Mouse (Mus musculus): Measurements from ENCODE around the gene Sergef. TPM values are rescaled to one million over a fixed set of nuclear protein-coding genes. Genes with fewer than 3 reads are reported as not detected.

Sergef gene
- polyA plus RNA-seq, 1 experiment from 2014 or later = 10.7 TPM

- ATAC-seq (ENCODE audit: insufficient number of reproducible peaks, insufficient read depth, low FRiP score, low read depth) = no peak
- 36% methylated on average over 4 of the region's 4 CpGs for WGBS
- H3K36me3 ChIP-seq (ENCODE audit: control insufficient read depth, insufficient read depth, low read length) = no peaks in the 10 kb centered on the region
- H3K27ac ChIP-seq (replicated peaks in 1 of 2; ENCODE audit: control insufficient read depth in 1 of 2, insufficient read depth in 1 of 2, low read depth in 2 of 2, low read length in 2 of 2) = no peak overlapping the region
- no peak overlapping the region for H3K4me2 ChIP-seq (ENCODE audit: low read length)
- no peaks in the 10 kb centered on the region for H3K27me3 ChIP-seq (ENCODE audit: control insufficient read depth, insufficient read depth, low read length)
- H3K9me3 ChIP-seq (ENCODE audit: control insufficient read depth, low read length) = no peaks in the 10 kb centered on the region
- H3K4me3 ChIP-seq (ENCODE audit: control insufficient read depth in 1 of 2, insufficient read depth in 1 of 2, low read depth in 1 of 2, low read length in 2 of 2) = no peak overlapping the region
- H3K9ac ChIP-seq (ENCODE audit: low read length) = no peak overlapping the region
- H3K4me1 ChIP-seq (ENCODE audit: control insufficient read depth in 2 of 2, insufficient read depth in 2 of 2, low read length in 2 of 2) = no peaks in the 10 kb centered on the region
These were observed 135.4 kb downstream of the Sergef start for GRCm38 (mm10) chr7:46504157-46504556.

- Histone ChIP-seq H3K36me3 (ENCODE audit: control insufficient read depth, insufficient read depth, low read length) (no peaks in the 10 kb centered on the region), H3K4me1 (ENCODE audit: control insufficient read depth in 2 of 2, insufficient read depth in 2 of 2, low read length in 2 of 2) (no peaks in the 10 kb centered on the region), H3K27ac (replicated peaks in 1 of 2; ENCODE audit: control insufficient read depth in 1 of 2, insufficient read depth in 1 of 2, low read depth in 2 of 2, low read length in 2 of 2) (no peak overlapping the region), H3K4me2 (ENCODE audit: low read length) (no peak overlapping the region), H3K4me3 (ENCODE audit: control insufficient read depth in 1 of 2, insufficient read depth in 1 of 2, low read depth in 1 of 2, low read length in 2 of 2) (no peak overlapping the region), H3K27me3 (ENCODE audit: control insufficient read depth, insufficient read depth, low read length) (no peaks in the 10 kb centered on the region), H3K9me3 (ENCODE audit: control insufficient read depth, low read length) (no peaks in the 10 kb centered on the region), H3K9ac (ENCODE audit: low read length) (no peak overlapping the region)
- ATAC-seq (ENCODE audit: insufficient number of reproducible peaks, insufficient read depth, low FRiP score, low read depth) = no peak
- 61% methylated on average over 13 of the region's 13 CpGs for WGBS
These were observed 137.0 kb downstream of the Sergef start for GRCm38 (mm10) chr7:46502650-46503049.

GRCm38 (mm10) chr7:46501458-46501857 lies 138.1 kb downstream of the Sergef start:
- no peak overlapping the region for H3K4me2 ChIP-seq (ENCODE audit: low read length)
- H3K4me1 ChIP-seq (ENCODE audit: control insufficient read depth in 2 of 2, insufficient read depth in 2 of 2, low read length in 2 of 2) = no peaks in the 10 kb centered on the region
- 64% methylated on average over 2 of the region's 2 CpGs for WGBS
- H3K9me3 ChIP-seq (ENCODE audit: control insufficient read depth, low read length) = no peaks in the 10 kb centered on the region
- H3K36me3 ChIP-seq (ENCODE audit: control insufficient read depth, insufficient read depth, low read length) = no peaks in the 10 kb centered on the region
- no peak for ATAC-seq (ENCODE audit: insufficient number of reproducible peaks, insufficient read depth, low FRiP score, low read depth)
- H3K27ac ChIP-seq (replicated peaks in 1 of 2; ENCODE audit: control insufficient read depth in 1 of 2, insufficient read depth in 1 of 2, low read depth in 2 of 2, low read length in 2 of 2) = no peak overlapping the region
- no peak overlapping the region for H3K9ac ChIP-seq (ENCODE audit: low read length)
- no peak overlapping the region for H3K4me3 ChIP-seq (ENCODE audit: control insufficient read depth in 1 of 2, insufficient read depth in 1 of 2, low read depth in 1 of 2, low read length in 2 of 2)
- no peaks in the 10 kb centered on the region for H3K27me3 ChIP-seq (ENCODE audit: control insufficient read depth, insufficient read depth, low read length)

DNA sequence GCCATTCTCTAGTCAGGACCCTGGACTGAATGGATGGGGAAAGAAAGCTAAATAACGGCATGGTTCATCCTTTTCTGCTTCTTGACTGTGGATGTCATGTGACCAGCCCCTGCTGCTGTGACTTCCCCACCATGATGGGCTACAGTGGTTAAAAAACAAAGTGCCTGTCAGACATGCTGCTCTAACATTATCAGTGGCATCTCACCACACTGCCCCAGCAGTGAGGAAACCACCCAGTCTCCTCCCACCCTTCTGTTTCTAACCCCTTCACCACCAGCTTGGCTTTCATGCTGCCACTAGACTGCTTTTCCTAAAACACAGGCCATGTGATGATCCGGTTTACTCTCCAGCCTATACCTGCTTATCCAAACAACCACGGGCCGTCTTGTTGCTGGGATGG lies 140.0 kb downstream of the Sergef start:
- H3K27ac ChIP-seq (replicated peaks in 1 of 2; ENCODE audit: control insufficient read depth in 1 of 2, insufficient read depth in 1 of 2, low read depth in 2 of 2, low read length in 2 of 2) = no peak overlapping the region
- no peak overlapping the region for H3K4me2 ChIP-seq (ENCODE audit: low read length)
- no peak overlapping the region for H3K4me3 ChIP-seq (ENCODE audit: control insufficient read depth in 1 of 2, insufficient read depth in 1 of 2, low read depth in 1 of 2, low read length in 2 of 2)
- ATAC-seq (ENCODE audit: insufficient number of reproducible peaks, insufficient read depth, low FRiP score, low read depth) = no peak
- no peak overlapping the region for H3K9ac ChIP-seq (ENCODE audit: low read length)
- WGBS = 94% methylated on average over 4 of the region's 4 CpGs
- H3K9me3 ChIP-seq (ENCODE audit: control insufficient read depth, low read length) = no peaks in the 10 kb centered on the region
- no peaks in the 10 kb centered on the region for H3K27me3 ChIP-seq (ENCODE audit: control insufficient read depth, insufficient read depth, low read length)
- no peaks in the 10 kb centered on the region for H3K4me1 ChIP-seq (ENCODE audit: control insufficient read depth in 2 of 2, insufficient read depth in 2 of 2, low read length in 2 of 2)
- H3K36me3 ChIP-seq (ENCODE audit: control insufficient read depth, insufficient read depth, low read length) = no peaks in the 10 kb centered on the region

DNA sequence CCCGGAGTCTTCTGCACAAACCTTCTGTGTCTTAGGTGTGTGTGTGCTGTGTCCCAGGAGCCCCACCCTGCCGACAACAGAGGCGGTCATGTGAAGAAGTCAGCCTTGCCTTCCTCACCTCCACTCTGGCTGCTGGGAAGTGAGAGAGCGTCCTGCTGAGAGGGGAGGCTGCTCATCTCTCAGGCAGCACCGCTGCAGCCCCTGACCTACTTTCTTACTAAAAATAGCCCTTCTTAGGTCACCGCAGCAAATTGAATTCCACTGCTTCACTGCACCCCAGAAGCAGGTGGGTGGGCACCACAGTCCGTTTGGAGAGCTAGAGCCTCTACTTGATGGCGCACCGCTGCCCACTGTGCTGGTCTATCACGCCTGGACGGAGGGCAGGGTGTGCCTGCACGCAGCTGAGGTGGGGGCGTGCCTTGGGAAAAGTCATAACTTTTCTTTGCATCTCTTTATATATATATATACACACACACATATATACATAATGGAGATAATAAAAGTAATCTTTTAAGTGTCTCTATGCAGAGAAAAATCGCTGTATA lies 147.4 kb downstream of the Sergef start:
- Histone ChIP-seq H3K9ac (ENCODE audit: low read length) (no peak overlapping the region), H3K4me2 (ENCODE audit: low read length) (no peak overlapping the region), H3K4me1 (ENCODE audit: control insufficient read depth in 2 of 2, insufficient read depth in 2 of 2, low read length in 2 of 2) (peaks cover 5 to 6% of the 10 kb centered on the region in 2 experiments; a peak in 3 of 4 replicates), H3K9me3 (ENCODE audit: control insufficient read depth, low read length) (no peaks in the 10 kb centered on the region), H3K4me3 (ENCODE audit: control insufficient read depth in 1 of 2, insufficient read depth in 1 of 2, low read depth in 1 of 2, low read length in 2 of 2) (no peak overlapping the region), H3K27ac (replicated peaks in 1 of 2; ENCODE audit: control insufficient read depth in 1 of 2, insufficient read depth in 1 of 2, low read depth in 2 of 2, low read length in 2 of 2) (no peak overlapping the region), H3K36me3 (ENCODE audit: control insufficient read depth, insufficient read depth, low read length) (no peaks in the 10 kb centered on the region), H3K27me3 (ENCODE audit: control insufficient read depth, insufficient read depth, low read length) (no peaks in the 10 kb centered on the region)
- ATAC-seq (ENCODE audit: insufficient number of reproducible peaks, insufficient read depth, low FRiP score, low read depth) = no peak
- 44% methylated on average over 14 of the region's 14 CpGs for WGBS

DNA sequence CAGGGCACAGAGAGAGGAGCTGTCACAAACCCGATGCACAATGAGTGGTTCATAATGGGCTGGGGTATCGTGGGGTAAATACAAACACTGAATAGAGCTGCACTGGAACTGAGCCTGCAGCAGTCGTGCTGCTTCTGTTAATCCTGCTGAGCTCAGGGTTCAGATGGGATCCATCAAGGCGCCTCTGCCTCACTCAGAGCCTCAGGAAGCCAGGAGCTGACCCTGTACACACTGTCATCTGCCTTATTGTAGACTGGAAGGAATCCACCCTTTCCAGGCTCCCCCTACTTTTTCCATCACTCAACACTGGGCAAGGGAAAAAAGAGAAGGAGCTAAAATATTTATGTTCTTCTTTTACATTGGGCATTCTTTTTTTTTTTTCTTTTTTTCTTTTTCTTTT lies 152.3 kb downstream of the Sergef start:
- no peak overlapping the region for H3K4me3 ChIP-seq (ENCODE audit: control insufficient read depth in 1 of 2, insufficient read depth in 1 of 2, low read depth in 1 of 2, low read length in 2 of 2)
- ATAC-seq (ENCODE audit: insufficient number of reproducible peaks, insufficient read depth, low FRiP score, low read depth) = no peak
- H3K27ac ChIP-seq (replicated peaks in 1 of 2; ENCODE audit: control insufficient read depth in 1 of 2, insufficient read depth in 1 of 2, low read depth in 2 of 2, low read length in 2 of 2) = no peak overlapping the region
- no peak overlapping the region for H3K4me2 ChIP-seq (ENCODE audit: low read length)
- no peaks in the 10 kb centered on the region for H3K27me3 ChIP-seq (ENCODE audit: control insufficient read depth, insufficient read depth, low read length)
- no peaks in the 10 kb centered on the region for H3K9me3 ChIP-seq (ENCODE audit: control insufficient read depth, low read length)
- no peaks in the 10 kb centered on the region for H3K36me3 ChIP-seq (ENCODE audit: control insufficient read depth, insufficient read depth, low read length)
- peaks cover 14 to 15% of the 10 kb centered on the region in 2 experiments for H3K4me1 ChIP-seq (ENCODE audit: control insufficient read depth in 2 of 2, insufficient read depth in 2 of 2, low read length in 2 of 2)
- no peak overlapping the region for H3K9ac ChIP-seq (ENCODE audit: low read length)
- 55% methylated on average over 4 of the region's 4 CpGs for WGBS

- no peak overlapping the region for H3K4me2 ChIP-seq (ENCODE audit: low read length)
- no peaks in the 10 kb centered on the region for H3K36me3 ChIP-seq (ENCODE audit: control insufficient read depth, insufficient read depth, low read length)
- H3K27me3 ChIP-seq (ENCODE audit: control insufficient read depth, insufficient read depth, low read length) = no peaks in the 10 kb centered on the region
- ATAC-seq (ENCODE audit: insufficient number of reproducible peaks, insufficient read depth, low FRiP score, low read depth) = no peak
- peaks cover 14 to 15% of the 10 kb centered on the region in 2 experiments for H3K4me1 ChIP-seq (ENCODE audit: control insufficient read depth in 2 of 2, insufficient read depth in 2 of 2, low read length in 2 of 2)
- no peak overlapping the region for H3K4me3 ChIP-seq (ENCODE audit: control insufficient read depth in 1 of 2, insufficient read depth in 1 of 2, low read depth in 1 of 2, low read length in 2 of 2)
- no peak overlapping the region for H3K9ac ChIP-seq (ENCODE audit: low read length)
- 84% methylated on average over 5 of the region's 5 CpGs for WGBS
- H3K9me3 ChIP-seq (ENCODE audit: control insufficient read depth, low read length) = no peaks in the 10 kb centered on the region
- H3K27ac ChIP-seq (replicated peaks in 1 of 2; ENCODE audit: control insufficient read depth in 1 of 2, insufficient read depth in 1 of 2, low read depth in 2 of 2, low read length in 2 of 2) = no peak overlapping the region
These were observed 152.8 kb downstream of the Sergef start for GRCm38 (mm10) chr7:46486761-46487160.

GRCm38 (mm10) chr7:46484223-46484622 lies 155.4 kb downstream of the Sergef start:
- Histone ChIP-seq H3K27me3 (ENCODE audit: control insufficient read depth, insufficient read depth, low read length) (no peaks in the 10 kb centered on the region), H3K4me3 (ENCODE audit: control insufficient read depth in 1 of 2, insufficient read depth in 1 of 2, low read depth in 1 of 2, low read length in 2 of 2) (no peak overlapping the region), H3K9ac (ENCODE audit: low read length) (no peak overlapping the region), H3K27ac (replicated peaks in 1 of 2; ENCODE audit: control insufficient read depth in 1 of 2, insufficient read depth in 1 of 2, low read depth in 2 of 2, low read length in 2 of 2) (no peak overlapping the region), H3K9me3 (ENCODE audit: control insufficient read depth, low read length) (no peaks in the 10 kb centered on the region), H3K36me3 (ENCODE audit: control insufficient read depth, insufficient read depth, low read length) (no peaks in the 10 kb centered on the region), H3K4me1 (ENCODE audit: control insufficient read depth in 2 of 2, insufficient read depth in 2 of 2, low read length in 2 of 2) (peaks cover 19 to 23% of the 10 kb centered on the region in 2 experiments), H3K4me2 (ENCODE audit: low read length) (no peak overlapping the region)
- WGBS = 77% methylated on average over 6 of the region's 6 CpGs
- no peak for ATAC-seq (ENCODE audit: insufficient number of reproducible peaks, insufficient read depth, low FRiP score, low read depth)

Measured in heart, embryonic 14.5 days (tissue).